Mouse (Mus musculus) myocyte (in vitro differentiated cells): Measurements from ENCODE around the gene Adgrb3.

Experiments used
- CEBPB ChIP-seq: IDR thresholded peaks from 2 replicates; pipeline ENCODE4 v1.6.1; 2011; ENCODE audit warnings: mild to moderate bottlenecking, moderate library complexity; ENCODE audit not compliant: poor library complexity, insufficient read depth, severe bottlenecking
- E2F4 ChIP-seq: IDR thresholded peaks from one replicate; pipeline ENCODE4 v1.6.1; 2011; ENCODE audit warnings: mild to moderate bottlenecking, control low read depth, moderate library complexity; ENCODE audit not compliant: insufficient read depth
- MAX ChIP-seq: IDR thresholded peaks from one replicate; pipeline ENCODE4 v1.6.1; 2011; ENCODE audit warnings: low read depth, mild to moderate bottlenecking, control low read depth
- MYOD1 ChIP-seq, 3 experiments: IDR thresholded peaks; one replicate each; pipeline ENCODE4 v1.6.1; 2011; ENCODE audit warnings: control low read depth in 2 of 3, low read depth in 2 of 3, mild to moderate bottlenecking in 2 of 3, moderate library complexity in 1 of 3; ENCODE audit not compliant: insufficient read length in 2 of 3, control insufficient read depth in 1 of 3
- MYOG ChIP-seq, 3 experiments: IDR thresholded peaks; one replicate each; pipeline ENCODE4 v1.6.1; 2011; ENCODE audit warnings: control low read depth in 2 of 3, low read depth in 2 of 3, mild to moderate bottlenecking in 2 of 3; ENCODE audit not compliant: insufficient read length in 2 of 3, control insufficient read depth in 1 of 3, insufficient read depth in 1 of 3
- POLR2A ChIP-seq: IDR thresholded peaks from one replicate; pipeline ENCODE4 v1.6.1; 2011; ENCODE audit warnings: low read depth, mild to moderate bottlenecking, control low read depth, moderate library complexity; ENCODE audit not compliant: insufficient read length
- POLR2AphosphoS2 ChIP-seq: IDR thresholded peaks from one replicate; pipeline ENCODE4 v1.6.1; 2011; ENCODE audit warnings: low read depth, control low read depth; ENCODE audit not compliant: insufficient read length
- USF1 ChIP-seq: IDR thresholded peaks from one replicate; pipeline ENCODE4 v1.6.1; 2011; ENCODE audit warnings: low read depth, mild to moderate bottlenecking, control low read depth, moderate library complexity

- TF ChIP-seq MAX (no peak), E2F4 (no peak), MYOD1 (IDR thresholded peaks at IDR 0.05; ENCODE audit: control insufficient read depth in 1 of 3, insufficient read length in 2 of 3, low read depth in 2 of 3) (no peak), POLR2A (no peak), MYOG (IDR thresholded peaks at IDR 0.05; ENCODE audit: control insufficient read depth in 1 of 3, insufficient read depth in 1 of 3, insufficient read length in 2 of 3, low read depth in 2 of 3) (no peak), POLR2AphosphoS2 (no peak), CEBPB (no peak), USF1 (no peak)
Observed at GRCm38 (mm10) chr1:25768958-25769357, 60.5 kb downstream of the Adgrb3 start.
